Mouse (Mus musculus) neural tube, embryonic 15.5 days (tissue): ENCODE results near the gene Cebpa. TPM values are rescaled to one million over a fixed set of nuclear protein-coding genes. Genes with fewer than 3 reads are reported as not detected.

Experiments used
- ATAC-seq: fragments of 200-750 bp; cut with Nextera tagmentation; 2 replicates; pipeline ENCODE4 v1.8.0; 2017; ENCODE audit warnings: mild to moderate bottlenecking, moderate TSS enrichment, moderate library complexity; ENCODE audit not compliant: low FRiP score
- H3K27ac ChIP-seq: fragments of 300-500 bp; sonication (generic); replicated peaks from 2 replicates; pipeline ENCODE4 v1.5.1; 2015; ENCODE audit warnings: mild to moderate bottlenecking, inconsistent platforms
- H3K27me3 ChIP-seq: fragments of 300-500 bp; sonication (generic); replicated peaks from 2 replicates; pipeline ENCODE4 v1.6.1; 2015; ENCODE audit warnings: inconsistent platforms
- H3K36me3 ChIP-seq: fragments of 300-500 bp; sonication (generic); 2 replicates; pipeline ENCODE4 v1.6.1; 2015; ENCODE audit warnings: inconsistent platforms
- H3K4me1 ChIP-seq: fragments of 300-500 bp; sonication (generic); 2 replicates; pipeline ENCODE4 v1.6.1; 2015; ENCODE audit warnings: inconsistent platforms
- H3K4me2 ChIP-seq: fragments of 300-500 bp; sonication (generic); 2 replicates; pipeline ENCODE4 v1.6.1; 2015; ENCODE audit warnings: inconsistent platforms, mild to moderate bottlenecking, moderate library complexity
- H3K4me3 ChIP-seq: fragments of 300-500 bp; sonication (generic); replicated peaks from 2 replicates; pipeline ENCODE4 v1.5.1; 2015; ENCODE audit warnings: mild to moderate bottlenecking, inconsistent platforms
- H3K9ac ChIP-seq: fragments of 300-500 bp; sonication (generic); replicated peaks from 2 replicates; pipeline ENCODE4 v1.6.1; 2015; ENCODE audit warnings: mild to moderate bottlenecking, inconsistent platforms
- H3K9me3 ChIP-seq: fragments of 300-500 bp; sonication (generic); replicated peaks from 2 replicates; pipeline ENCODE4 v1.6.1; 2016; ENCODE audit warnings: inconsistent platforms
- WGBS: fragments of 180-500 bp; shearing (Covaris S2); methylation state at CpG from one replicate; pipeline ENCODE4 v1.1.7; 2015; ENCODE audit warnings: mixed read lengths; 5-methylcytosine and 5-hydroxymethylcytosine counted together
- polyA plus RNA-seq: library from polyadenylated mRNA; unstranded; fragments of >200 nt; fragmentation: Nextera tagmentation; extraction: Ambion mirVana; gene quantifications from 2 replicates; pipeline ENCODE4 v1.2.1, GENCODE M21; 2015

Gene Cebpa
- polyA plus RNA-seq, 1 experiment from 2014 or later, result 0.74 TPM

- ATAC-seq, result no peak
- Histone ChIP-seq H3K4me3 (no peak overlapping the region), H3K27ac (no peak overlapping the region), H3K9me3 (no peaks in the 10 kb centered on the region), H3K4me1 (no peaks in the 10 kb centered on the region), H3K36me3 (no peaks in the 10 kb centered on the region), H3K4me2 (no peak overlapping the region), H3K9ac (no peak overlapping the region), H3K27me3 (no peaks in the 10 kb centered on the region)
- WGBS, result 29% methylated on average over 5 of the region's 5 CpGs
These were observed 15.5 kb downstream of the Cebpa start for GRCm38 (mm10) chr7:35134621-35135020.

- Histone ChIP-seq H3K36me3 (no peaks in the 10 kb centered on the region), H3K4me3 (no peak overlapping the region), H3K9me3 (no peaks in the 10 kb centered on the region), H3K27ac (no peak overlapping the region), H3K27me3 (no peaks in the 10 kb centered on the region), H3K9ac (no peak overlapping the region), H3K4me1 (no peaks in the 10 kb centered on the region), H3K4me2 (no peak overlapping the region)
- 89% methylated on average over 1 of the region's 1 CpGs for WGBS
- no peak for ATAC-seq
These were observed 18.4 kb downstream of the Cebpa start for GRCm38 (mm10) chr7:35137524-35137923.

- Histone ChIP-seq H3K27ac (no peak overlapping the region), H3K9ac (no peak overlapping the region), H3K4me3 (no peak overlapping the region), H3K4me2 (no peak overlapping the region), H3K4me1 (no peaks in the 10 kb centered on the region), H3K9me3 (no peaks in the 10 kb centered on the region), H3K36me3 (no peaks in the 10 kb centered on the region), H3K27me3 (no peaks in the 10 kb centered on the region)
- 69% methylated on average over 4 of the region's 4 CpGs for WGBS
- no peak for ATAC-seq
These were observed 19.4 kb downstream of the Cebpa start for GRCm38 (mm10) chr7:35138481-35138880.

GRCm38 (mm10) chr7:35139880-35140279, 20.8 kb downstream of the Cebpa start:
- Histone ChIP-seq H3K4me3 (no peak overlapping the region), H3K4me2 (no peak overlapping the region), H3K9ac (no peak overlapping the region), H3K27me3 (no peaks in the 10 kb centered on the region), H3K36me3 (no peaks in the 10 kb centered on the region), H3K27ac (no peak overlapping the region), H3K9me3 (no peaks in the 10 kb centered on the region), H3K4me1 (0 out of 2 replicates have a peak, but pooled peaks cover under 1% of the 10 kb centered on the region)
- 86% methylated on average over 5 of the region's 5 CpGs for WGBS
- no peak for ATAC-seq

- H3K36me3 ChIP-seq, result no peaks in the 10 kb centered on the region
- no peak overlapping the region for H3K4me3 ChIP-seq
- no peak overlapping the region for H3K9ac ChIP-seq
- H3K27ac ChIP-seq, result no peak overlapping the region
- H3K9me3 ChIP-seq, result no peaks in the 10 kb centered on the region
- 75% methylated on average over 5 of the region's 5 CpGs for WGBS
- H3K4me2 ChIP-seq, result no peak overlapping the region
- no peak for ATAC-seq
- H3K4me1 ChIP-seq, result peaks cover 7% of the 10 kb centered on the region; the same call in 1 of the 2 replicates
- H3K27me3 ChIP-seq, result no peaks in the 10 kb centered on the region
These were observed 22.4 kb downstream of the Cebpa start for GRCm38 (mm10) chr7:35141519-35141918.

GRCm38 (mm10) chr7:35142522-35142921, 23.4 kb downstream of the Cebpa start:
- Histone ChIP-seq H3K27ac (no peak overlapping the region), H3K27me3 (no peaks in the 10 kb centered on the region), H3K9ac (no peak overlapping the region), H3K9me3 (no peaks in the 10 kb centered on the region), H3K4me2 (no peak overlapping the region), H3K36me3 (no peaks in the 10 kb centered on the region), H3K4me1 (peaks cover 7% of the 10 kb centered on the region; the same call in 1 of the 2 replicates), H3K4me3 (no peak overlapping the region)
- no peak for ATAC-seq
- WGBS, result 77% methylated on average over 8 of the region's 8 CpGs

- no peak overlapping the region for H3K4me2 ChIP-seq
- no peak overlapping the region for H3K27ac ChIP-seq
- H3K27me3 ChIP-seq, result no peaks in the 10 kb centered on the region
- no peak overlapping the region for H3K4me3 ChIP-seq
- H3K36me3 ChIP-seq, result no peaks in the 10 kb centered on the region
- H3K9ac ChIP-seq, result no peak overlapping the region
- ATAC-seq, result no peak
- no peaks in the 10 kb centered on the region for H3K9me3 ChIP-seq
- WGBS, result 59% methylated on average over 6 of the region's 6 CpGs
- peaks cover 7% of the 10 kb centered on the region; the same call in 1 of the 2 replicates for H3K4me1 ChIP-seq
These were observed 24.9 kb downstream of the Cebpa start for GRCm38 (mm10) chr7:35143864-35144618.

GRCm38 (mm10) chr7:35145068-35145467, 26.0 kb downstream of the Cebpa start:
- H3K36me3 ChIP-seq, result no peaks in the 10 kb centered on the region
- H3K9ac ChIP-seq, result no peak overlapping the region
- H3K27ac ChIP-seq, result no peak overlapping the region
- no peaks in the 10 kb centered on the region for H3K9me3 ChIP-seq
- no peak overlapping the region for H3K4me3 ChIP-seq
- peaks cover 7% of the 10 kb centered on the region; the same call in 1 of the 2 replicates for H3K4me1 ChIP-seq
- no peak overlapping the region for H3K4me2 ChIP-seq
- WGBS, result 78% methylated on average over 9 of the region's 9 CpGs
- peak; percentile 45; the same call in 1 of the 2 replicates for ATAC-seq
- no peaks in the 10 kb centered on the region for H3K27me3 ChIP-seq

- Histone ChIP-seq H3K36me3 (no peaks in the 10 kb centered on the region), H3K9ac (no peak overlapping the region), H3K4me2 (no peak overlapping the region), H3K4me3 (no peak overlapping the region), H3K9me3 (no peaks in the 10 kb centered on the region), H3K4me1 (peaks cover 7% of the 10 kb centered on the region; the same call in 1 of the 2 replicates), H3K27me3 (no peaks in the 10 kb centered on the region), H3K27ac (no peak overlapping the region)
- ATAC-seq, result no peak
- WGBS, result 91% methylated on average over 10 of the region's 10 CpGs
These were observed 27.2 kb downstream of the Cebpa start for GRCm38 (mm10) chr7:35146269-35146668.

GRCm38 (mm10) chr7:35149616-35150433, 30.7 kb downstream of the Cebpa start:
- Histone ChIP-seq H3K9ac (no peak overlapping the region), H3K27me3 (no peaks in the 10 kb centered on the region), H3K36me3 (no peaks in the 10 kb centered on the region), H3K9me3 (no peaks in the 10 kb centered on the region), H3K4me3 (no peak overlapping the region), H3K4me2 (no peak overlapping the region), H3K27ac (no peak overlapping the region), H3K4me1 (peaks cover 7% of the 10 kb centered on the region; the same call in 1 of the 2 replicates)
- 76% methylated on average over 15 of the region's 15 CpGs for WGBS
- no peak for ATAC-seq

GRCm38 (mm10) chr7:35150860-35151259, 31.8 kb downstream of the Cebpa start:
- Histone ChIP-seq H3K9me3 (no peaks in the 10 kb centered on the region), H3K4me3 (no peak overlapping the region), H3K36me3 (no peaks in the 10 kb centered on the region), H3K4me2 (no peak overlapping the region), H3K27ac (no peak overlapping the region), H3K9ac (no peak overlapping the region), H3K4me1 (no peaks in the 10 kb centered on the region), H3K27me3 (no peaks in the 10 kb centered on the region)
- ATAC-seq, result no peak
- 84% methylated on average over 5 of the region's 5 CpGs for WGBS

- WGBS, result 85% methylated on average over 12 of the region's 12 CpGs
- no peak for ATAC-seq
- Histone ChIP-seq H3K4me2 (no peak overlapping the region), H3K4me3 (no peak overlapping the region), H3K27ac (no peak overlapping the region), H3K4me1 (no peaks in the 10 kb centered on the region), H3K9ac (no peak overlapping the region), H3K27me3 (no peaks in the 10 kb centered on the region), H3K36me3 (no peaks in the 10 kb centered on the region), H3K9me3 (no peaks in the 10 kb centered on the region)
These were observed 35.4 kb downstream of the Cebpa start for GRCm38 (mm10) chr7:35154449-35154848.
